In genomic region chr9:102637115-102637514, GRCm38 (mm10) we compare ENCODE assay signal across 17 mouse cellular contexts. TPM values are rescaled to one million over a fixed set of nuclear protein-coding genes. Genes with fewer than 3 reads are reported as not detected.
DNase-seq lines count a peak whose midpoint lies in the region; ATAC-seq and TF ChIP-seq lines count a peak whose summit lies in the region.
"Had no signal": no experiment of that assay in that cellular context is flagged by ENCODE, and none has a peak within 500 bp of the region (broad histone marks: within the 10 kb centered on the region; RNA-seq: fewer than 3 reads in every experiment).

No protein-coding gene starts in this region.

- no peak for TF ChIP-seq CTCF in lung, adult 2 months (IDR thresholded peaks at IDR 0.05; ENCODE audit: insufficient read depth, low read length)

- H3K4me1 ChIP-seq in hindbrain, embryonic 10.5 days (replicated peaks): peaks cover 23% of the 10 kb centered on the region
- H3K4me1 ChIP-seq in hindbrain, embryonic 11.5 days (replicated peaks; ENCODE audit: control insufficient read depth, insufficient read depth, low read length): no peaks in the 10 kb centered on the region; the same call in 1 of the 2 replicates
- peaks cover 37% of the 10 kb centered on the region for H3K4me1 ChIP-seq in embryonic facial prominence, embryonic 15.5 days
- peaks cover 3% of the 10 kb centered on the region for H3K4me1 ChIP-seq in lung, adult 2 months (ENCODE audit: control insufficient read depth, insufficient read depth, low read length)
- H3K4me1 ChIP-seq: hindbrain, embryonic 15.5 days; liver, embryonic 12.5 days had no signal

- no peak for TF ChIP-seq POLR2A in lung, adult 2 months (IDR thresholded peaks at IDR 0.05; ENCODE audit: borderline replicate concordance, extremely low read depth, low read depth, low read length)

- WGBS in hindbrain, embryonic 10.5 days: 79% methylated on average over 4 of the region's 4 CpGs
- 69% methylated on average over 4 of the region's 4 CpGs for WGBS in hindbrain, embryonic 11.5 days
- WGBS in embryonic facial prominence, embryonic 15.5 days: 66% methylated on average over 4 of the region's 4 CpGs
- 41% methylated on average over 4 of the region's 4 CpGs for WGBS in lung, adult 2 months

- H3K36me3 ChIP-seq in hindbrain, embryonic 10.5 days: peaks cover 19% of the 10 kb centered on the region
- no peaks in the 10 kb centered on the region for H3K36me3 ChIP-seq in hindbrain, embryonic 11.5 days (ENCODE audit: control insufficient read depth, insufficient read depth, low read length)
- H3K36me3 ChIP-seq in embryonic facial prominence, embryonic 15.5 days: peaks cover 12% of the 10 kb centered on the region; the same call in 1 of the 2 replicates
- H3K36me3 ChIP-seq: hindbrain, embryonic 15.5 days; stomach, embryonic 15.5 days had no signal

- DNase-seq in hindbrain, embryonic 10.5 days (ENCODE audit: low spot score): no peak
- no peak for DNase-seq in hindbrain, embryonic 11.5 days (ENCODE audit: low spot score)
- peak; percentile 49 for DNase-seq in lung, adult 2 months
- DNase-seq in lung, postnatal 36 days: peak; percentile 81
- no peak for DNase-seq in ovary, postnatal 14 days (ENCODE audit: low spot score)
- no peak for DNase-seq in liver
- DNase-seq: thymus, adult 18-20 months had no signal

- H3K27me3 ChIP-seq in hindbrain, embryonic 10.5 days (ENCODE audit: insufficient read depth, poor library complexity, severe bottlenecking): no peaks in the 10 kb centered on the region
- no peaks in the 10 kb centered on the region for H3K27me3 ChIP-seq in hindbrain, embryonic 11.5 days (ENCODE audit: control insufficient read depth, insufficient read depth, low read length)
- no peaks in the 10 kb centered on the region for H3K27me3 ChIP-seq in embryonic facial prominence, embryonic 15.5 days
- H3K27me3 ChIP-seq: CH12.LX; hindbrain, embryonic 15.5 days; limb, embryonic 12.5 days; liver, embryonic 12.5 days; lung, embryonic 15.5 days; Patski; stomach, embryonic 15.5 days had no signal

- ATAC-seq in hindbrain, embryonic 11.5 days (ENCODE audit: low FRiP score): no peak
- ATAC-seq in embryonic facial prominence, embryonic 15.5 days (ENCODE audit: insufficient number of reproducible peaks, low FRiP score, low TSS enrichment, low read depth): no peak
- ATAC-seq: liver, embryonic 12.5 days had no signal

- no peaks in the 10 kb centered on the region for H3K9me3 ChIP-seq in hindbrain, embryonic 10.5 days
- H3K9me3 ChIP-seq in hindbrain, embryonic 11.5 days (ENCODE audit: control insufficient read depth, low read length): no peaks in the 10 kb centered on the region
- H3K9me3 ChIP-seq in embryonic facial prominence, embryonic 15.5 days (replicated peaks): no peaks in the 10 kb centered on the region
- H3K9me3 ChIP-seq: G1E; hindbrain, embryonic 15.5 days; limb, embryonic 12.5 days; liver, embryonic 12.5 days; lung, embryonic 15.5 days; stomach, embryonic 15.5 days had no signal

- no peak overlapping the region for H3K4me3 ChIP-seq in hindbrain, embryonic 10.5 days
- H3K4me3 ChIP-seq in hindbrain, embryonic 11.5 days (ENCODE audit: low read depth, low read length): no peak overlapping the region
- no peak overlapping the region for H3K4me3 ChIP-seq in embryonic facial prominence, embryonic 15.5 days (replicated peaks)
- H3K4me3 ChIP-seq in lung, adult 2 months (replicated peaks; ENCODE audit: extremely low read depth, low read depth, low read length): no peak overlapping the region
- H3K4me3 ChIP-seq: hindbrain, embryonic 15.5 days; limb, embryonic 12.5 days; liver, embryonic 12.5 days; lung, embryonic 15.5 days; stomach, embryonic 15.5 days had no signal

- H3K27ac ChIP-seq in hindbrain, embryonic 10.5 days: peak overlapping the region; percentile 67
- no peak overlapping the region for H3K27ac ChIP-seq in hindbrain, embryonic 11.5 days (ENCODE audit: low read depth, low read length)
- peak overlapping the region; percentile 65; the same call in 1 of the 2 replicates for H3K27ac ChIP-seq in embryonic facial prominence, embryonic 15.5 days (replicated peaks)
- H3K27ac ChIP-seq: hindbrain, embryonic 15.5 days; limb, embryonic 12.5 days; liver, embryonic 12.5 days; stomach, embryonic 15.5 days had no signal

- H3K9ac ChIP-seq in hindbrain, embryonic 11.5 days (ENCODE audit: low read depth, low read length): no peak overlapping the region
- no peak overlapping the region for H3K9ac ChIP-seq in embryonic facial prominence, embryonic 15.5 days
- H3K9ac ChIP-seq: hindbrain, embryonic 15.5 days; limb, embryonic 12.5 days; liver, embryonic 12.5 days; lung, embryonic 15.5 days; stomach, embryonic 15.5 days had no signal

- H3K4me2 ChIP-seq in hindbrain, embryonic 11.5 days (replicated peaks; ENCODE audit: low read depth, low read length): no peak overlapping the region
- no peak overlapping the region for H3K4me2 ChIP-seq in embryonic facial prominence, embryonic 15.5 days (replicated peaks)
- H3K4me2 ChIP-seq: heart, embryonic 11.5 days; hindbrain, embryonic 15.5 days; limb, embryonic 12.5 days; liver, embryonic 12.5 days; lung, embryonic 15.5 days; stomach, embryonic 15.5 days had no signal

RNA-seq across cellular contexts. Expression of gene Cep63, which starts 10.8 kb away (rescaled TPM):
- polyA plus RNA-seq in hindbrain, embryonic 10.5 days (2016; fragmentation: Nextera tagmentation; extraction: Ambion mirVana): 45.2 and 55.2 TPM in 2 replicates
- polyA plus RNA-seq in hindbrain, embryonic 11.5 days (2014; fragmentation: Nextera tagmentation; extraction: Ambion mirVana): 55.7 and 57.1 TPM in 2 replicates
- polyA plus RNA-seq in embryonic facial prominence, embryonic 15.5 days (2015; fragmentation: Nextera tagmentation; extraction: Ambion mirVana): 49.0 and 49.3 TPM in 2 replicates
- polyA plus RNA-seq in lung, adult 2 months (2012; rRNA removed): 3.1 and 5.2 TPM in 2 replicates

RNA-seq across cellular contexts. Expression of gene Anapc13, which starts 11.0 kb away (rescaled TPM):
- polyA plus RNA-seq in hindbrain, embryonic 10.5 days (2016; fragmentation: Nextera tagmentation; extraction: Ambion mirVana): 163 and 191 TPM in 2 replicates
- 160 and 165 TPM in 2 replicates for polyA plus RNA-seq in hindbrain, embryonic 11.5 days (2014; fragmentation: Nextera tagmentation; extraction: Ambion mirVana)
- polyA plus RNA-seq in embryonic facial prominence, embryonic 15.5 days (2015; fragmentation: Nextera tagmentation; extraction: Ambion mirVana): 182 and 192 TPM in 2 replicates
- polyA plus RNA-seq in lung, adult 2 months (2012; rRNA removed): 52.0 and 65.4 TPM in 2 replicates

Comparison
In these comparisons a context has a peak if more than half of its experiments do, and no peak if none do; other contexts are left out.
1. DNase-seq: peak in lung, adult 2 months (single experiment) and lung, postnatal 36 days (single experiment); none in hindbrain, embryonic 10.5 days (single experiment), hindbrain, embryonic 11.5 days (single experiment), ovary, postnatal 14 days (single experiment) and liver (single experiment).